Mouse (Mus musculus): ENCODE data around the gene Urad. TPM values are rescaled to one million over a fixed set of nuclear protein-coding genes. Genes with fewer than 3 reads are reported as not detected.
A peak's percentile ranks its signal among the peaks of the same experiment; 100 is the strongest.

The Urad gene
- polyA plus RNA-seq, 1 experiment from 2014 or later = 2.6 TPM

DNA sequence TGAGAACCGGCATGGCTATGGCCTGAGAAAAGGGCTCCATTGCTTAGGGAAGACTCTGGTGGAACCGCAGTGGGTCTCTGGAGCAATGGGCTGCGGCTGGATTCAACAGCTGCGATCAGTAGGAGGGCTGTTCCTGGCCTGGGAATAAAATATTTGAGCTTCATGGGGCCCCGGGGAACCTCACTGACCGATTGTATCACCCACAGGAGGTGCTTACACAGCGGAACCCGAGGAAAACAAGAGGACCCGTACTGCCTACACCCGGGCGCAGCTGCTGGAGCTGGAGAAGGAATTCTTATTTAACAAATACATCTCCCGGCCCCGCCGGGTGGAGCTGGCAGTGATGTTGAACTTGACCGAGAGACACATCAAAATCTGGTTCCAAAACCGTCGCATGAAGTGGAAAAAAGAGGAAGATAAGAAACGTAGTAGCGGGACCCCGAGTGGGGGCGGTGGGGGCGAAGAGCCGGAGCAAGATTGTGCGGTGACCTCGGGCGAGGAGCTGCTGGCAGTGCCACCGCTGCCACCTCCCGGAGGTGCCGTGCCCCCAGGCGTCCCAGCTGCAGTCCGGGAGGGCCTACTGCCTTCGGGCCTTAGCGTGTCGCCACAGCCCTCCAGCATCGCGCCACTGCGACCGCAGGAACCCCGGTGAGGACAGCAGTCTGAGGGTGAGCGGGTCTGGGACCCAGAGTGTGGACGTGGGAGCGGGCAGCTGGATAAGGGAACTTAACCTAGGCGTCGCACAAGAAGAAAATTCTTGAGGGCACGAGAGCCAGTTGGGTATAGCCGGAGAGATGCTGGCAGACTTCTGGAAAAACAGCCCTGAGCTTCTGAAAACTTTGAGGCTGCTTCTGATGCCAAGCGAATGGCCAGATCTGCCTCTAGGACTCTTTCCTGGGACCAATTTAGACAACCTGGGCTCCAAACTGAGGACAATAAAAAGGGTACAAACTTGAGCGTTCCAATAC is 47.8 kb downstream of the Urad start:
- H3K4me2 ChIP-seq (ENCODE audit: low read depth, low read length) = peak overlapping the region; percentile 5; the same call in 1 of the 2 replicates
- H3K36me3 ChIP-seq (ENCODE audit: control insufficient read depth, insufficient read depth, low read length) = no peaks in the 10 kb centered on the region
- 3% methylated on average over 48 of the region's 48 CpGs for WGBS
- H3K4me3 ChIP-seq (ENCODE audit: low read length) = peak overlapping the region; percentile 15
- no peaks in the 10 kb centered on the region for H3K4me1 ChIP-seq (ENCODE audit: control insufficient read depth, insufficient read depth, low read length)
- H3K9me3 ChIP-seq (ENCODE audit: control insufficient read depth, low read length) = no peaks in the 10 kb centered on the region
- no peak for ATAC-seq
- H3K27me3 ChIP-seq (replicated peaks; ENCODE audit: control insufficient read depth, insufficient read depth, low read length) = peaks cover 74% of the 10 kb centered on the region
- H3K27ac ChIP-seq (ENCODE audit: low read length) = no peak overlapping the region
- H3K9ac ChIP-seq (ENCODE audit: low read depth, low read length) = peak overlapping the region; percentile 8; the same call in 1 of the 2 replicates

DNA sequence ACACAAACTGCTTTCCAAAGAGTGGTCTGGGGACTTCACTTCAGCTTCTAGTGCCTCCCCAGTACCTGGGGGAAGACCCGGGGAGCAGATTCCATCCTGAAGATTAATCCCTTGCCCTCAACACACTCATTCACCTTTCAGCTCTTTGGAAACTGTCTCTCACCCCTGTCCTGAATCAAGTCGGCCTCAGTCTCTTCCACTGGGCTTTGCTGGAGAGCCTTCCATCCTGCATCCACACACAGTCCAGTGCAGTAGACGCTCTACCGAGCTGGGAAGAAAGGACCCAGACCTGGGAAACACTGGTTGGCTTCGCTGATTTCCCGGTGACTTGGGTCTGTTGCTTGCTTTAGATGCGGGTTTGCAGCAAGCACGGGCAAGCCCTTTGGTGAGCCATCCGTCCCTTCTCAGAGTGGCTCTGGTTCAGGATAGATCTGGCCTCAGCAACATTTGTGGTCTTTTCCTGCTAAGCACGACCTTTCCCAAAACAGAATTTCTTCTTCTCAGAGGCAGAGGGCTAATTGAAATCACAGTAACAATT is 49.4 kb downstream of the Urad start:
- no peaks in the 10 kb centered on the region for H3K9me3 ChIP-seq (ENCODE audit: control insufficient read depth, low read length)
- H3K4me1 ChIP-seq (ENCODE audit: control insufficient read depth, insufficient read depth, low read length) = no peaks in the 10 kb centered on the region
- H3K4me2 ChIP-seq (ENCODE audit: low read depth, low read length) = peak overlapping the region; percentile 22
- 15% methylated on average over 10 of the region's 10 CpGs for WGBS
- no peaks in the 10 kb centered on the region for H3K36me3 ChIP-seq (ENCODE audit: control insufficient read depth, insufficient read depth, low read length)
- H3K4me3 ChIP-seq (ENCODE audit: low read length) = peak overlapping the region; percentile 17; the same call in 1 of the 2 replicates
- ATAC-seq = no peak
- peaks cover 70% of the 10 kb centered on the region for H3K27me3 ChIP-seq (replicated peaks; ENCODE audit: control insufficient read depth, insufficient read depth, low read length)
- no peak overlapping the region for H3K27ac ChIP-seq (ENCODE audit: low read length)
- H3K9ac ChIP-seq (ENCODE audit: low read depth, low read length) = no peak overlapping the region

DNA sequence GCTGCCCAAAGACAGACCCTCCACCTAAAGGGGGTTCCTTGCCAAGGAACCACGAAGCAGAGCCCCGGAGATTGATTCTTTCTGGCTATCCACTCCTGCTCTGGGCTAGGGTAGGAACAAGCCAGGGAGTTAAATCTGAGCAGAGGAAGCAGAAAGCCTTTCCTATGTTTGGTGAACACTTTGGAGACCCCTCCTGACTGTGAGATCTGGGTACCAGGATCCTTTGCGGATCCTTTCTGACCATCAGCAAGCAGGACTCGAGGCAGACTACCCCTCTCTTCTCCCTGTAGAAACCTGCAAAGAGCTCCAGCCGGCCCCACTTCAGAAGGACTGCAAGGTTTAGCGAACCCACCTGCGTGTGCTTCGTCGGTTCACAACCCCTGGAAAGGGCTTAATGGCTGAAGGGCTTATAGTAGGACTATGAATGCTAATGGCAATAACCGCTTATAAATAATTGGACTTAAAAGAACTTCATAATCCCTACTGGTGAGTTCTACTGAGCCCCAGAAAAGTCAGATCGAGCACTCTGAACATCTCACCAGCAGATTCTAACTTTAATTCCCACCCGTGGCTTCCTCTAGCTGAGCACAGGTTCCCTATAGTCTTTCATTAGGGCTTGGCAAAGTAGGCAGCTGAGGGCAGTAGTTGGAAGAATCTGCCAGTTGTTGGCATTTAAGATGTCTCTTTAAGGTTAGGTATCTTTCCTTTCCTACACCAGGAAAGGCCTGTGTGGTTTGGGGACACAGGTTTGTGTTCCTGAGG is 50.0 kb downstream of the Urad start:
- Histone ChIP-seq H3K4me2 (ENCODE audit: low read depth, low read length) (no peak overlapping the region; the same call in 1 of the 2 replicates), H3K27me3 (replicated peaks; ENCODE audit: control insufficient read depth, insufficient read depth, low read length) (peaks cover 70% of the 10 kb centered on the region), H3K27ac (ENCODE audit: low read length) (no peak overlapping the region), H3K9me3 (ENCODE audit: control insufficient read depth, low read length) (no peaks in the 10 kb centered on the region), H3K36me3 (ENCODE audit: control insufficient read depth, insufficient read depth, low read length) (no peaks in the 10 kb centered on the region), H3K9ac (ENCODE audit: low read depth, low read length) (peak overlapping the region; percentile 16; the same call in 1 of the 2 replicates), H3K4me3 (ENCODE audit: low read length) (peak overlapping the region; percentile 14), H3K4me1 (ENCODE audit: control insufficient read depth, insufficient read depth, low read length) (no peaks in the 10 kb centered on the region)
- ATAC-seq = no peak
- 12% methylated on average over 12 of the region's 12 CpGs for WGBS

DNA sequence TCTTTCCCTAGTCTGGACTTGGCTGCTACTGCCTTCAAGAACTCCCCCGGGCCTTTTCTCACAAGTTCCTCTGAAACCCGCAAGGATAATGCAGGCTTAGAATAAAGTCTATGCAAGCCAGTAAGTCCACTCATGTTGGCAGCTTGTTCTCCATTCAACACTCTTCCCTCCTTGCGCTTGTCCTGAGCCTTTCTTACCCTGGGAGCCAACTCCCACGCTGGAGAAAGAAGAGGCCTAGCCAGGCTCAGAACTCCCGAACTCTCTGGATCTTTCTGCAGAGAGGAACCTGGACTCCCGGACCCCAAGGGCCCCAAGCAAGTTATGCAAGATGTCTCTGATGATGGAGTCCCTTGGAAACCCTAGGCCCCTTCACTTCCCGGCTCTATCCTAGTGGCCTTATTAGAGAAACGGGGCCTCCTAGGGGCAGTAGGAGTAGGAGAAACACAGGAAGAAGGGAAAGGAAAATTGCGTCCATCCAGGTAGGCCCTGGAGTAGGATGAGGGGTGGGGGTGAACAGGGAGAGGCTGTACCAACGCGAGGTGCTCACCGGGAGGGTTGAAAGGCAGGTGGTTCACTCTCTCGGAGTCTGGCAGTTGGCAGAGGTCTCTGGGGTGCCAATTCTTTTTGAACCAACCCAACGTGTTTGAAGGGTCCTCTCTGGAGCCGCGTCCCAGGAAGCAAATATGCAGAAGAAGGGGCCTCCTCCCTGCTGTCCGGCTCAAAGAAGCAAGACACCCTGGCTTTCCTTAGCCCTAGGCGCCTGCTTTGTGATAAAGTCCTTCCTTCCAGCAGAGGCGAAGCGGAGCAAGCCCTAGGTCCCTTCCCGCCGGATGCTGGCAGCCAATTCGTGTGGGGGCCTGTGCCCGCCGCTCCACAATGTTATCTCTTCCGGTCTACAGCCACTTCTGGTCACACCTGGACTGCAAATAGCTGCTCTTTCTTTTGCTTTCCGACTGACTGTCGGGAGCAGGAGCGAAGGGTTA is 51.3 kb downstream of the Urad start:
- peak; percentile 44 for ATAC-seq
- 10% methylated on average over 29 of the region's 29 CpGs for WGBS
- Histone ChIP-seq H3K27ac (ENCODE audit: low read length) (peak overlapping the region; percentile 11; the same call in 1 of the 2 replicates), H3K9ac (ENCODE audit: low read depth, low read length) (peak overlapping the region; percentile 48), H3K36me3 (ENCODE audit: control insufficient read depth, insufficient read depth, low read length) (no peaks in the 10 kb centered on the region), H3K4me3 (ENCODE audit: low read length) (peak overlapping the region; percentile 46), H3K9me3 (ENCODE audit: control insufficient read depth, low read length) (no peaks in the 10 kb centered on the region), H3K4me1 (ENCODE audit: control insufficient read depth, insufficient read depth, low read length) (no peaks in the 10 kb centered on the region), H3K27me3 (replicated peaks; ENCODE audit: control insufficient read depth, insufficient read depth, low read length) (peaks cover 66% of the 10 kb centered on the region), H3K4me2 (ENCODE audit: low read depth, low read length) (peak overlapping the region; percentile 50; the same call in 1 of the 2 replicates)

DNA sequence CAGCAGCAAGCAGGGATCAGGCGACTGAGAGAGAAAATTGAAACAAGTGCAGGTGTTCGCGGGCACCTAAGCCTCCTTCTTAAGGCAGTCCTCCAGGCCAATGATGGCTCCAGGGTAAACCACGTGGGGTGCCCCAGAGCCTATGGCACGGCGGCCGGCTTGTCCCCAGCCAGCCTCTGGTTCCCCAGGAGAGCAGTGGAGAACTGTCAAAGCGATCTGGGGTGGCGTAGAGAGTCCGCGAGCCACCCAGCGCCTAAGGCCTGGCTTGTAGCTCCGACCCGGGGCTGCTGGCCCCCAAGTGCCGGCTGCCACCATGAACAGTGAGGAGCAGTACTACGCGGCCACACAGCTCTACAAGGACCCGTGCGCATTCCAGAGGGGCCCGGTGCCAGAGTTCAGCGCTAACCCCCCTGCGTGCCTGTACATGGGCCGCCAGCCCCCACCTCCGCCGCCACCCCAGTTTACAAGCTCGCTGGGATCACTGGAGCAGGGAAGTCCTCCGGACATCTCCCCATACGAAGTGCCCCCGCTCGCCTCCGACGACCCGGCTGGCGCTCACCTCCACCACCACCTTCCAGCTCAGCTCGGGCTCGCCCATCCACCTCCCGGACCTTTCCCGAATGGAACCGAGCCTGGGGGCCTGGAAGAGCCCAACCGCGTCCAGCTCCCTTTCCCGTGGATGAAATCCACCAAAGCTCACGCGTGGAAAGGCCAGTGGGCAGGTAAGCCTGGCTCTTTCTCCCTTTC is 52.1 kb downstream of the Urad start, which contains the start of gene Pdx1:
Pdx1 (plus strand) TSS at position 34 of the 747 bp plus-strand sequence.
- peak within 1 kb of the TSS; percentile 50 for H3K4me2 ChIP-seq (ENCODE audit: low read depth, low read length)
- H3K27me3 ChIP-seq (replicated peaks; ENCODE audit: control insufficient read depth, insufficient read depth, low read length) = peaks cover 64% of the 10 kb centered on the region

DNA sequence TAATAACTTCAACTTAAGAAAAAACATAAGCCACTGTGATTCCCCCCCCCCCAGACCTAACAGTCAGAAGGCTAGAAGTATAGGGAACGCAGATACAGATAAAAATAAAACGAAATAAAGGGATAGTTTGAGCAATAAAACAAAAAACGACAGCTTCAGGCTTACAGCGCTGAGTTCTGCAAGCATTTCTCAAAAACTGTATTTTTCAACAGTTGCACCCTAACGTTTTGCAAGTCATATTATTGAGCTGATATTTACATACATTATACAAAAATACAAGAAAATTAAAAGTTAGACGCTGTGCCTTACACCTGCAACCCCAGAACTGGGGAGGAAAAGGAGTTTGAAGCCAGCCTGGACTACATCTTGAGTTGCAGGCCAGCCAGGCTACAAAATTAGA is 52.9 kb downstream of the Urad start:
- Histone ChIP-seq H3K4me2 (ENCODE audit: low read depth, low read length) (peak overlapping the region; percentile 50; the same call in 1 of the 2 replicates), H3K27ac (ENCODE audit: low read length) (no peak overlapping the region), H3K4me1 (ENCODE audit: control insufficient read depth, insufficient read depth, low read length) (no peaks in the 10 kb centered on the region), H3K4me3 (ENCODE audit: low read length) (peak overlapping the region; percentile 46; the same call in 1 of the 2 replicates), H3K27me3 (replicated peaks; ENCODE audit: control insufficient read depth, insufficient read depth, low read length) (peaks cover 58% of the 10 kb centered on the region), H3K9me3 (ENCODE audit: control insufficient read depth, low read length) (no peaks in the 10 kb centered on the region), H3K9ac (ENCODE audit: low read depth, low read length) (no peak overlapping the region), H3K36me3 (ENCODE audit: control insufficient read depth, insufficient read depth, low read length) (no peaks in the 10 kb centered on the region)
- WGBS = 11% methylated on average over 6 of the region's 6 CpGs
- ATAC-seq = no peak

More for the DNA sequence above, 52.1 kb downstream of the Urad start, which contains the start of gene Pdx1:
- peak within 1 kb of the TSS; percentile 46 for H3K4me3 ChIP-seq (ENCODE audit: low read length)
- WGBS = 2% methylated on average over 44 of the region's 44 CpGs
- ATAC-seq = peak; percentile 92
- H3K9me3 ChIP-seq (ENCODE audit: control insufficient read depth, low read length) = no peaks in the 10 kb centered on the region
- H3K9ac ChIP-seq (ENCODE audit: low read depth, low read length) = peak within 1 kb of the TSS; percentile 48
- no peaks in the 10 kb centered on the region for H3K36me3 ChIP-seq (ENCODE audit: control insufficient read depth, insufficient read depth, low read length)
- H3K27ac ChIP-seq (ENCODE audit: low read length) = peak within 1 kb of the TSS; percentile 48; the same call in 1 of the 2 replicates
- H3K4me1 ChIP-seq (ENCODE audit: control insufficient read depth, insufficient read depth, low read length) = no peaks in the 10 kb centered on the region

DNA sequence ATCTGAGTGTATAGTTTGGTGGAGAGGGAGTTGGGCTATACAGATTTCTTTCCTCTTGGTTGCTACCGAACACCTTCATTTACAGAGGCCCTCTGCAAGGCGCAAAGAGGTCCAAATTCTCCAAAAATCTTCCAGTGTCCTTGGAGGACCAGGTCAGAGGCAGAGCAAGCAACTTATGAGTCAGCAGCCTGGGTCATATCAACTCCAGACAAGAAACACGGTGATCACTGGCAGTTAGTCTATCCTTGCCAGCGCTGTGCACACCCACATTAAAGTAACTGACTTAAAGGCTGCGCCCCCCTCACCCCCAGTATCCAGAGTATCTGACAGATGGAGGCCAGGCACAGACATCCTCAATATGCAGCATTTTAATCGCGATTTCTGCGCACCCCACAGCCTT is 53.5 kb downstream of the Urad start:
- Histone ChIP-seq H3K9ac (ENCODE audit: low read depth, low read length) (no peak overlapping the region), H3K9me3 (ENCODE audit: control insufficient read depth, low read length) (no peaks in the 10 kb centered on the region), H3K4me2 (ENCODE audit: low read depth, low read length) (no peak overlapping the region), H3K27ac (ENCODE audit: low read length) (no peak overlapping the region), H3K36me3 (ENCODE audit: control insufficient read depth, insufficient read depth, low read length) (no peaks in the 10 kb centered on the region), H3K4me1 (ENCODE audit: control insufficient read depth, insufficient read depth, low read length) (no peaks in the 10 kb centered on the region), H3K4me3 (ENCODE audit: low read length) (no peak overlapping the region), H3K27me3 (replicated peaks; ENCODE audit: control insufficient read depth, insufficient read depth, low read length) (peaks cover 58% of the 10 kb centered on the region)
- no peak for ATAC-seq
- WGBS = 9% methylated on average over 8 of the region's 8 CpGs

DNA sequence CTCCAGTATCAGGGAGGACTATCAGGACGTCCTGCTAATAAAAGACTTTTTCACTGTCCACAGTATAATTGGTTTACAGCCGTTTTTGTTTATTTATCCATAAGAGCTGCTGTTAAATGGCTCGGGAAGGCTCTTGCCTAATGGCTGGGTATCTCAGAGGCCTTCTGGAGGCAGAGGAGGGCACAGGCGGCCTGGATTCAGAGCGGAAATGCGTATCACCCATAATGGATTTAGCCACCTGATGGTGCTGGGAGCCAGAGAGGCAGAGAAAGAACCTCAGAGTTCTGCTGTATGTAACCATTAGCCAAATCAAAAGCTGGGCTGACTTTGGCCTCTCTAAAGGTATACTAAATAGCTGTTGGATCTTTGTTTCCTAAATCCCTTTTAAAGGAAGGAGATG is 54.8 kb downstream of the Urad start:
- H3K36me3 ChIP-seq (ENCODE audit: control insufficient read depth, insufficient read depth, low read length) = no peaks in the 10 kb centered on the region
- no peaks in the 10 kb centered on the region for H3K9me3 ChIP-seq (ENCODE audit: control insufficient read depth, low read length)
- no peak overlapping the region for H3K9ac ChIP-seq (ENCODE audit: low read depth, low read length)
- no peak overlapping the region for H3K4me2 ChIP-seq (ENCODE audit: low read depth, low read length)
- peaks cover 52% of the 10 kb centered on the region for H3K27me3 ChIP-seq (replicated peaks; ENCODE audit: control insufficient read depth, insufficient read depth, low read length)
- no peak overlapping the region for H3K4me3 ChIP-seq (ENCODE audit: low read length)
- WGBS = 7% methylated on average over 6 of the region's 6 CpGs
- ATAC-seq = no peak
- no peaks in the 10 kb centered on the region; the same call in none of the 2 replicates for H3K4me1 ChIP-seq (ENCODE audit: control insufficient read depth, insufficient read depth, low read length)
- no peak overlapping the region for H3K27ac ChIP-seq (ENCODE audit: low read length)

All from intestine, embryonic 16.5 days (tissue).